Mouse (Mus musculus): ENCODE measurements around the gene Aqp7. TPM values are rescaled to one million over a fixed set of nuclear protein-coding genes. Genes with fewer than 3 reads are reported as not detected.
A peak's percentile ranks its signal among the peaks of the same experiment; 100 is the strongest.

Gene Aqp7
- polyA plus RNA-seq, 2 experiments: 0.13 TPM; not detected in 1

DNA sequence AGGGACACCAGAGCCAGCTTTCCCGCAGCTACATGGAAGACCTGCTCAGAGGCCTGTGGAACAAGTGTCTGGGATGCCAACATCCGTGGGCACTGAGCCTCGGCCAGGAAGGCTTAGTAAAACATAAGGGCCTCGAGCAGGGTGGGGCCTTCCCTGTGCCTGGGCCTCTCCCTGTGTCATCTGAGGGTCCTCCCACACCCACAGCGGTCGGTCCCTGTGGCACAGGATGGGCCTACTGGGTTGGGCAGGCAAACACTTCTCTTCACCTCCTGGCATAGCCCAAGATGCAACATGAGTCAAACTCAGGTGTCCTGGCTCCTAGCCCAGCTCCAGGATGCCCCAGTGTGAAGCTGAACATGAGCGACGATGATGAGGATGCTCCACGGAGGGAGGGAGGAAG is 9.4 kb upstream of the Aqp7 start:
- DNase-seq (ENCODE audit: low spot score): no peak

DNA sequence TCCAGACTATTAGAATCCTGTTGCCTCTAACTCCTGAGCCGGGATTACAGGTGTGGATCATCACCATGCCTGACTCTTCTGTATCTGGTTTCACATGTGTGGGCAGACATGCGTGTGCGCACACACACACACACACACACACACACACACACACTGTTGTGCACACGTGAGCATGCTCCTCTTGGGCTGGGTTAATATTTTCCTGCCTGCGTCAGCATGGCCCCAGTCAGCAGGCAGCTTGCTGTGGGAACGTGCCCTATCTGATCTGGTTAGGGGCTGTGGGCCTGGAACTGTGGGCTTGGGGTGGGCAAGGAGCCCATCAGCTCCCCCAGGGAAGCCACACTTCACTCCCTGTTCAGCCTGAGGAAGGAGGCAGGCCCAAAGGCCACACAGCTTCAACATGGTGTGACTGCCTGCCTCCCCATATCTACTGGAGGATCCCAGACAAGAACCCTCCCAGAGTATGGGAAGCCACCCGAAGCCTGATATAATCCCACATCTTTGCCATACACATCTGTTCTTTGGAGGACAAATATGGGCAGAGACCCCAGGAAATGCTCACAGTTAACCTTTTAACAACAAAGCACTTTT is 8.9 kb upstream of the Aqp7 start:
- no peak for DNase-seq (ENCODE audit: low spot score)
- WGBS: 70% methylated on average over 7 of the region's 7 CpGs
- H3K4me2 ChIP-seq (replicated peaks; ENCODE audit: low read depth, low read length, severe bottlenecking): no peak overlapping the region

More for the DNA sequence above, 9.4 kb upstream of the Aqp7 start:
- WGBS: 66% methylated on average over 6 of the region's 9 CpGs
- Histone ChIP-seq H3K9ac (ENCODE audit: low read depth, low read length, severe bottlenecking) (no peak overlapping the region), H3K9me3 (ENCODE audit: control insufficient read depth, low read length) (no peaks in the 10 kb centered on the region), H3K27ac (replicated peaks; ENCODE audit: low read depth, low read length) (no peak overlapping the region), H3K4me1 (ENCODE audit: control insufficient read depth, insufficient read depth, low read length) (0 out of 2 replicates have a peak, but pooled peaks cover 3% of the 10 kb centered on the region), H3K4me3 (replicated peaks; ENCODE audit: low read length) (no peak overlapping the region), H3K27me3 (ENCODE audit: control insufficient read depth, insufficient read depth, low read length) (no peaks in the 10 kb centered on the region), H3K36me3 (ENCODE audit: control insufficient read depth, insufficient read depth, low read length) (no peaks in the 10 kb centered on the region), H3K4me2 (replicated peaks; ENCODE audit: low read depth, low read length, severe bottlenecking) (no peak overlapping the region)
- TF ChIP-seq POLR2A (IDR thresholded peaks at IDR 0.05; ENCODE audit: borderline replicate concordance, extremely low read depth, insufficient read depth, insufficient read length): no peak
- no peak; the same call in 1 of the 2 replicates for ATAC-seq (ENCODE audit: low FRiP score, low read depth)

DNA sequence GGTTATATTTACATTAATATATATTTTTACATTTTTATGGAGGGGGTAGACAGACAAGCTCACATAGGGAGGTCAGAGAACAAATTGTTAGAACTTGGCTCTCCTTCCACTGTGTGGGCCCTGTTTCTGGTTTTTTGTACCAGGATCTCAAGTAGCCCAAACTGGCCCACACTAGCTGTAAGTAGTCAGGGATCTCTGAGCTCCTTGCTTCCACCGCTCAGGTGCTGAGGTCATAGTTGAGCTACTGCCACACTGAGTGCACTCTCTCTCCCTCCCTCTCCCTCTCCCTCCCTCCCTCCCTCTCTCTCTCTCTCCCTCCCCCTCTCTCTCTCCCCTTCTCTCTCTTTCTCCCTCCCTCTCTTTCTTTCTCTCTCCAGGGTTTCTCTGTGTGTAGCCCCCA is 8.3 kb upstream of the Aqp7 start:
- Histone ChIP-seq H3K27ac (replicated peaks; ENCODE audit: low read depth, low read length) (no peak overlapping the region), H3K9me3 (ENCODE audit: control insufficient read depth, low read length) (no peaks in the 10 kb centered on the region), H3K36me3 (ENCODE audit: control insufficient read depth, insufficient read depth, low read length) (no peaks in the 10 kb centered on the region), H3K9ac (ENCODE audit: low read depth, low read length, severe bottlenecking) (no peak overlapping the region), H3K4me2 (replicated peaks; ENCODE audit: low read depth, low read length, severe bottlenecking) (no peak overlapping the region), H3K4me1 (ENCODE audit: control insufficient read depth, insufficient read depth, low read length) (0 out of 2 replicates have a peak, but pooled peaks cover 3% of the 10 kb centered on the region), H3K27me3 (ENCODE audit: control insufficient read depth, insufficient read depth, low read length) (no peaks in the 10 kb centered on the region), H3K4me3 (replicated peaks; ENCODE audit: low read length) (no peak overlapping the region)
- no peak for DNase-seq (ENCODE audit: low spot score)
- no peak for TF ChIP-seq POLR2A (IDR thresholded peaks at IDR 0.05; ENCODE audit: borderline replicate concordance, extremely low read depth, insufficient read depth, insufficient read length)
- 40% methylated on average over 1 of the region's 1 CpGs for WGBS
- ATAC-seq (ENCODE audit: low FRiP score, low read depth): no peak

More for the DNA sequence above, 8.9 kb upstream of the Aqp7 start:
- Histone ChIP-seq H3K4me1 (ENCODE audit: control insufficient read depth, insufficient read depth, low read length) (0 out of 2 replicates have a peak, but pooled peaks cover 3% of the 10 kb centered on the region), H3K4me3 (replicated peaks; ENCODE audit: low read length) (no peak overlapping the region), H3K9ac (ENCODE audit: low read depth, low read length, severe bottlenecking) (no peak overlapping the region), H3K27me3 (ENCODE audit: control insufficient read depth, insufficient read depth, low read length) (no peaks in the 10 kb centered on the region), H3K36me3 (ENCODE audit: control insufficient read depth, insufficient read depth, low read length) (no peaks in the 10 kb centered on the region), H3K9me3 (ENCODE audit: control insufficient read depth, low read length) (no peaks in the 10 kb centered on the region), H3K27ac (replicated peaks; ENCODE audit: low read depth, low read length) (no peak overlapping the region)
- TF ChIP-seq POLR2A (IDR thresholded peaks at IDR 0.05; ENCODE audit: borderline replicate concordance, extremely low read depth, insufficient read depth, insufficient read length): no peak
- ATAC-seq (ENCODE audit: low FRiP score, low read depth): no peak

DNA sequence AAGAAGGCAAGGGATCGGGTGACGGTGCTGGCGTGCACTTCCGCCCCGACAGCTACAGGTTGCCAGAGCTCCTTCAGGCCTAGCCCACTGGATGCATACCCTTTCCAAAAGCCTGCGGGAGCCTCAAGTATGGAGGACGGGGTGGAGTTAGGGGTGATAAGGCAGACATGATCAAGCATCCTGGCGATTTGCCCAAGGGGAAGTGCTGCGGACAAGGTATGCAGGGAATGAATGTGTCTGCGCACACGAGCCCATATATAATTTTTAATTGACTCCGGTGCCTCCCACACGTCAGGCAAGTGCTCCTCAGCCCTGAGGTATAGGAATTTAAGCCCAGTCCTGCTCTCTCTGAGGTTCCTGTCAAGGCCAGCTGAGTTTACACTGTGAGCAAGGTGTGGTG is 7.2 kb upstream of the Aqp7 start:
- Histone ChIP-seq H3K27me3 (ENCODE audit: control insufficient read depth, insufficient read depth, low read length) (no peaks in the 10 kb centered on the region), H3K36me3 (ENCODE audit: control insufficient read depth, insufficient read depth, low read length) (no peaks in the 10 kb centered on the region), H3K4me2 (replicated peaks; ENCODE audit: low read depth, low read length, severe bottlenecking) (no peak overlapping the region), H3K4me3 (replicated peaks; ENCODE audit: low read length) (no peak overlapping the region), H3K9me3 (ENCODE audit: control insufficient read depth, low read length) (no peaks in the 10 kb centered on the region), H3K9ac (ENCODE audit: low read depth, low read length, severe bottlenecking) (no peak overlapping the region), H3K27ac (replicated peaks; ENCODE audit: low read depth, low read length) (no peak overlapping the region), H3K4me1 (ENCODE audit: control insufficient read depth, insufficient read depth, low read length) (0 out of 2 replicates have a peak, but pooled peaks cover 3% of the 10 kb centered on the region)
- WGBS: 36% methylated on average over 13 of the region's 13 CpGs
- peak; percentile 32 for DNase-seq (ENCODE audit: low spot score)
- no peak for ATAC-seq (ENCODE audit: low FRiP score, low read depth)
- TF ChIP-seq POLR2A (IDR thresholded peaks at IDR 0.05; ENCODE audit: borderline replicate concordance, extremely low read depth, insufficient read depth, insufficient read length): no peak

DNA sequence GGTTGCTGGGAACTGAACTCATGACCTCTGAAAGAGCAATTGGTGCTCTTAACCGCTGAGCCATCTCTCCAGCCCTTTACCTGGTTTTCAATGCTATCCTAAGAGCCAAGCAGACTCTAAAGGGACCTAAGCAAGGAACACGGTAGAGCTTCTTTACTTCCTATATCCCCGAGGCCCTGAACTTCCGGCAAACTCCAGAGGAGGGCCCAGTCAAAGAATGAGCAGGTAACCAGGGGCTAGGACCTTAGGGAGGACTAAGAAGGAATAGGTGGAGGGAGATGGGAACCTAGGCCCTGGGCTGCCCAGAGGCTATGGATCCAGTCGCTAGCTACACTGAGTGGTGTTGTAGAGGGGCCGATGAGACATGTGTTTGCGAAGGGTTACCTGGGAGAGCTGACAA is 3.8 kb upstream of the Aqp7 start:
- WGBS: 76% methylated on average over 7 of the region's 7 CpGs

More for the DNA sequence above, 3.8 kb upstream of the Aqp7 start:
- Histone ChIP-seq H3K27me3 (ENCODE audit: control insufficient read depth, insufficient read depth, low read length) (no peaks in the 10 kb centered on the region), H3K4me3 (replicated peaks; ENCODE audit: low read length) (no peak overlapping the region), H3K27ac (replicated peaks; ENCODE audit: low read depth, low read length) (no peak overlapping the region), H3K4me1 (ENCODE audit: control insufficient read depth, insufficient read depth, low read length) (0 out of 2 replicates have a peak, but pooled peaks cover 3% of the 10 kb centered on the region), H3K9ac (ENCODE audit: low read depth, low read length, severe bottlenecking) (no peak overlapping the region), H3K9me3 (ENCODE audit: control insufficient read depth, low read length) (no peaks in the 10 kb centered on the region), H3K36me3 (ENCODE audit: control insufficient read depth, insufficient read depth, low read length) (no peaks in the 10 kb centered on the region), H3K4me2 (replicated peaks; ENCODE audit: low read depth, low read length, severe bottlenecking) (no peak overlapping the region)
- ATAC-seq (ENCODE audit: low FRiP score, low read depth) (no peak), DNase-seq (ENCODE audit: low spot score) (no peak)
- no peak for TF ChIP-seq POLR2A (IDR thresholded peaks at IDR 0.05; ENCODE audit: borderline replicate concordance, extremely low read depth, insufficient read depth, insufficient read length)

Measured in limb, embryonic 14.5 days (tissue).